Mouse (Mus musculus) adrenal gland, postnatal 0 days (tissue): ENCODE data around the gene Gstm5. TPM values are rescaled to one million over a fixed set of nuclear protein-coding genes. Genes with fewer than 3 reads are reported as not detected.

Experiments
- polyA plus RNA-seq: library from polyadenylated mRNA; unstranded; fragments of >200 nt; fragmentation: Nextera tagmentation; extraction: Ambion mirVana; gene quantifications from 2 replicates; pipeline ENCODE4 v1.2.1, GENCODE M21; 2015

Gene Gstm5
- polyA plus RNA-seq: 172 and 235 TPM in 2 replicates

GRCm38 (mm10) chr3:107895720-107896569, at the start of gene Gstm5:
Gene Gstm5, plus strand, starts transcription at chr3:107895821.

GRCm38 (mm10) chr3:107877005-107877404, 18.6 kb upstream of the Gstm5 start, which contains the start of gene Eps8l3:
Gene Eps8l3, plus strand, starts transcription at chr3:107877229.

GRCm38 (mm10) chr3:107931670-107932069, 36.0 kb downstream of the Gstm5 start, which contains the start of gene Gstm7:
Gene Gstm7, minus strand, starts transcription at chr3:107931817.

GRCm38 (mm10) chr3:107943239-107943990, 47.8 kb downstream of the Gstm5 start, which contains the start of gene Gstm6:
Gene Gstm6, minus strand, starts transcription at chr3:107943749.

Other genes with a start within 250 kb of the Gstm5 start
- 46.7 and 67.6 TPM in 2 replicates for gene Ahcyl1, start 199.3 kb upstream of the Gstm5 start, polyA plus RNA-seq
- gene Csf1, start 135.4 kb upstream of the Gstm5 start, polyA plus RNA-seq: 15.7 and 15.9 TPM in 2 replicates
- gene Eps8l3, start 18.6 kb upstream of the Gstm5 start, polyA plus RNA-seq: 0.33 and 0.99 TPM in 2 replicates
- 28.5 and 59.1 TPM in 2 replicates for gene Gstm7, start 36.0 kb downstream of the Gstm5 start, polyA plus RNA-seq
- gene Gstm6, start 47.9 kb downstream of the Gstm5 start, polyA plus RNA-seq: 19.9 and 35.0 TPM in 2 replicates
- gene Gstm3, start 73.5 kb downstream of the Gstm5 start, polyA plus RNA-seq: 0.62 and 0.68 TPM in 2 replicates
- gene Gstm2, start 90.6 kb downstream of the Gstm5 start, polyA plus RNA-seq: 126 and 199 TPM in 2 replicates
- gene Gstm1, start 122.2 kb downstream of the Gstm5 start, polyA plus RNA-seq: 165 and 212 TPM in 2 replicates
- gene Gstm4, start 149.1 kb downstream of the Gstm5 start, polyA plus RNA-seq: 19.7 and 23.4 TPM in 2 replicates
- gene Ampd2, start 190.8 kb downstream of the Gstm5 start, polyA plus RNA-seq: 27.7 and 44.6 TPM in 2 replicates
- gene Gnat2, start 197.0 kb downstream of the Gstm5 start, polyA plus RNA-seq: 3.8 and 7.2 TPM in 2 replicates